Mouse (Mus musculus): ENCODE results near the gene Snx9. TPM values are rescaled to one million over a fixed set of nuclear protein-coding genes. Genes with fewer than 3 reads are reported as not detected.

Gene Snx9
- 9.2 and 10.2 TPM in 2 replicates for polyA plus RNA-seq (2012; rRNA removed)

DNA sequence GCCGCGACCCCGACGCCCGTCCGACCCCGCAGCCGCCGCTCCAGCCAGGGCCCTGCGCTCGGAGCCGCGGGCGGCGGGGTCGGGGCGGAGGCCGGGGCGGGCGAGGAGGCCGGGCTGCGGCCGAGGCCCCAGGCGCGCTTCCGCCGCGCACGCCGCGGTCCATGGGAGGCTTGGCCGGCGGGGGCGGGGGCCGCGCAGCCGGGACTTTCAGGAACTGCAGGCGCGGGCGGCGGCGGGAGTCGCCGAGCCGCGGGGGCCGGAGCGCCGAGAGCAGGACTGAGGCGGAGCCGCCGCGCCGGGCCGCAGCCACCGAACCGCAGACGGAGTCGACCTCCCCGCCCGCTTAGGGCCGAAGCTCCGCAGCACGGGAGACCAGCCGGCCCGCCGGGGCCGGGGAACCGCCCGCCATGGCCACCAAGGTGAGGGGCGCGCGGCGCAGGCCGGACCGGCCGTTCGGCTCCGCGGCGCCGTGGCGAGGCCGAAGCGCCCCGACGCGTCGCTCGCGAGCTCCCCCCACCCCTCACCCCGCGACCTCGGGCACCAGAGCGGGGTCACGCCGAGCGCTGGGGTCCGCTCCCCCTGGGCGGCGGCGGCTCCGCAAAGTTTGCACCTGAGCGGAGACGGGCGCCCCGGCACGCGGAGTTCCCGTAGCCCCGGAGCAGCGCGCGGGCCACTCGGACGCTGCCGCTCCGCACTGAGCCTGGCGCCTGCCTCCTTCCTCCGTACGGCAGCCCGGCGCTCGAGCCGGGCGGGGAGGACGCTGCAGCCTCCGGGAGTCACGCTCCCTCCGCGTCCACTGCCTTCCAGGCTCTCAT, at the start of gene Snx9:
Snx9 (plus strand) TSS at position 202 of the 815 bp plus-strand sequence.

GRCm38 (mm10) chr17:5941230-5942043, 100.3 kb downstream of the Snx9 start, which contains the start of gene Synj2:
Gene Synj2, plus strand, starts transcription at chr17:5941280.

Other genes starting within 250 kb of the Snx9 start
- 1.7 and 1.8 TPM in 2 replicates for gene Synj2, start 100.0 kb downstream of the Snx9 start, polyA plus RNA-seq (2012; rRNA removed)
- 1.6 and 1.9 TPM in 2 replicates for gene Serac1, start 238.4 kb downstream of the Snx9 start, polyA plus RNA-seq (2012; rRNA removed)
- gene Gtf2h5, start 238.5 kb downstream of the Snx9 start, polyA plus RNA-seq (2012; rRNA removed): 28.4 and 30.3 TPM in 2 replicates